ENCODE assay signal across 12 mouse cellular contexts in the genomic region with DNA sequence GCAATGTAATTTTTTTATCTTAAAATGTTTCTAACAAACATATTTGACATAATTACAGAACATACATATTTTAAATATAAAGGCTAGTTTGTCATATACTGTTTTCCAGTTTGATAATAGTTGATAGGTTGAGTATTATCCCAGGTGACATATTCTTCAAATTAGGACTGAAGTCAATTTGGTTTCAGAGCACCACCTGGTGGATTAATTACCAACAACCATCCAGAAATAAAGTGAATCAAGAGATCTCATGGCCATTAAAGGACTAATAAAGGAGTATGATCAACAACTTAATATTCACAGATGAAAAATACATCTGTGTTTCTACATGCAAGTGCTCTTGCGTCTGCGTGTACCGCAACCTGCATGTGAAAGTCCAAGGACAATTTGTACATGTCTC. TPM values are rescaled to one million over a fixed set of nuclear protein-coding genes. Genes with fewer than 3 reads are reported as not detected.
DNase-seq lines count a peak whose midpoint lies in the region; ATAC-seq and TF ChIP-seq lines count a peak whose summit lies in the region.
"Had no signal": no experiment of that assay in that cellular context is flagged by ENCODE, and none has a peak within 500 bp of the region (broad histone marks: within the 10 kb centered on the region; RNA-seq: fewer than 3 reads in every experiment).

No protein-coding gene starts in this region.

- no peaks in the 10 kb centered on the region for H3K79me2 ChIP-seq in heart, adult 2 months (replicated peaks; ENCODE audit: control insufficient read depth, insufficient read depth, low read length)
- H3K79me2 ChIP-seq in liver, adult 2 months (ENCODE audit: control insufficient read depth, insufficient read depth, low read length): no peaks in the 10 kb centered on the region

- ATAC-seq in liver, embryonic 11.5 days (replicated peaks; ENCODE audit: low FRiP score): no peak
- no peak for ATAC-seq in activated CD4-positive, CD25-positive, alpha-beta regulatory T cell, adult 4 months

- peak; percentile 70 for TF ChIP-seq CTCF in heart, adult 2 months (IDR thresholded peaks at IDR 0.05)
- TF ChIP-seq CTCF in liver, adult 2 months (IDR thresholded peaks at IDR 0.05; ENCODE audit: low read depth, low read length): peak; percentile 48; the same call in 1 of the 2 replicates

- no peak for TF ChIP-seq EP300 in heart, adult 2 months (IDR thresholded peaks at IDR 0.05; ENCODE audit: insufficient read depth, low read depth, low read length)

- 81% methylated on average over 3 of the region's 3 CpGs for WGBS in heart, adult 2 months
- 78% methylated on average over 3 of the region's 3 CpGs for WGBS in liver, adult 2 months
- 91% methylated on average over 3 of the region's 3 CpGs for WGBS in liver, embryonic 11.5 days

- no peak overlapping the region for H3K9ac ChIP-seq in heart, adult 2 months (ENCODE audit: low read depth, low read length)
- no peak overlapping the region for H3K9ac ChIP-seq in liver, adult 2 months (ENCODE audit: low read depth, low read length)
- no peak overlapping the region for H3K9ac ChIP-seq in liver, embryonic 11.5 days (ENCODE audit: low read depth, low read length)
- H3K9ac ChIP-seq: hindbrain, embryonic 15.5 days; neural tube, embryonic 12.5 days had no signal

- DNase-seq in heart, adult 2 months: no peak
- no peak for DNase-seq in heart, postnatal 36 days
- peak; percentile 32 for DNase-seq in liver, adult 2 months (ENCODE audit: extremely low read depth, low read depth, low spot score)
- DNase-seq in liver, embryonic 11.5 days (ENCODE audit: low spot score): no peak
- peak; percentile 9 for DNase-seq in ZHBTc4 (ENCODE audit: low read depth, low spot score)
- DNase-seq in retina, postnatal 1 day: peak; percentile 25
- DNase-seq: gastrocnemius, postnatal 36 days had no signal

- H3K27ac ChIP-seq in heart, adult 2 months: no peak overlapping the region
- no peak overlapping the region for H3K27ac ChIP-seq in liver, adult 2 months (replicated peaks; ENCODE audit: insufficient read depth, low read depth, low read length)
- H3K27ac ChIP-seq in liver, embryonic 11.5 days (ENCODE audit: low read depth, low read length): no peak overlapping the region
- H3K27ac ChIP-seq: hindbrain, embryonic 15.5 days; neural tube, embryonic 12.5 days had no signal

- no peaks in the 10 kb centered on the region for H3K9me3 ChIP-seq in liver, embryonic 11.5 days (ENCODE audit: control insufficient read depth, low read length)
- H3K9me3 ChIP-seq: hindbrain, embryonic 15.5 days; neural tube, embryonic 12.5 days had no signal

- no peaks in the 10 kb centered on the region for H3K36me3 ChIP-seq in heart, adult 2 months (ENCODE audit: control insufficient read depth, insufficient read depth, low read length)
- no peaks in the 10 kb centered on the region for H3K36me3 ChIP-seq in liver, adult 2 months (ENCODE audit: control insufficient read depth, insufficient read depth, low read length)
- H3K36me3 ChIP-seq in liver, embryonic 11.5 days (ENCODE audit: control insufficient read depth, insufficient read depth, low read length): no peaks in the 10 kb centered on the region
- H3K36me3 ChIP-seq: hindbrain, embryonic 15.5 days; neural tube, embryonic 12.5 days had no signal

- no peaks in the 10 kb centered on the region for H3K4me1 ChIP-seq in heart, adult 2 months (ENCODE audit: control insufficient read depth, insufficient read depth, low read length)
- no peaks in the 10 kb centered on the region for H3K4me1 ChIP-seq in liver, adult 2 months (ENCODE audit: control insufficient read depth, insufficient read depth, low read length)
- H3K4me1 ChIP-seq in liver, embryonic 11.5 days (replicated peaks; ENCODE audit: control insufficient read depth, insufficient read depth, low read length): no peaks in the 10 kb centered on the region
- H3K4me1 ChIP-seq: hindbrain, embryonic 15.5 days; neural tube, embryonic 12.5 days had no signal

- no peak overlapping the region for H3K4me2 ChIP-seq in liver, embryonic 11.5 days
- H3K4me2 ChIP-seq: hindbrain, embryonic 15.5 days; neural tube, embryonic 12.5 days had no signal

- TF ChIP-seq POLR2A in heart, adult 2 months (IDR thresholded peaks at IDR 0.05; ENCODE audit: insufficient read depth, low read depth, low read length): no peak
- TF ChIP-seq POLR2A in liver, adult 2 months (IDR thresholded peaks at IDR 0.05; ENCODE audit: extremely low read depth, insufficient read depth, low read length): no peak

- H3K4me3 ChIP-seq in heart, adult 2 months: no peak overlapping the region
- no peak overlapping the region for H3K4me3 ChIP-seq in liver, adult 2 months (ENCODE audit: insufficient read depth, low read depth, low read length)
- H3K4me3 ChIP-seq in liver, embryonic 11.5 days (ENCODE audit: low read depth, low read length): no peak overlapping the region
- H3K4me3 ChIP-seq: erythroblast, embryonic 14.5 days; hindbrain, embryonic 15.5 days; neural tube, embryonic 12.5 days had no signal

- intact Hi-C loops in heart, adult 2 months (cut with DNase I): loop anchor here (2.0 to 10.0 kb wide), 2 partner anchors 269 to 551 kb away; a partner anchor contains a TSS
- intact Hi-C loops in heart, postnatal 36 days (cut with DNase I): loop anchor here (2.0 to 10.0 kb wide), 3 partner anchors 292 to 551 kb away; no protein-coding TSS in a partner anchor

- no peaks in the 10 kb centered on the region for H3K27me3 ChIP-seq in heart, adult 2 months (ENCODE audit: control insufficient read depth, insufficient read depth, low read length)
- no peaks in the 10 kb centered on the region; the same call in 1 of the 2 replicates for H3K27me3 ChIP-seq in liver, adult 2 months (ENCODE audit: control insufficient read depth, insufficient read depth, low read length)
- H3K27me3 ChIP-seq in liver, embryonic 11.5 days (replicated peaks; ENCODE audit: control insufficient read depth, insufficient read depth, low read length): no peaks in the 10 kb centered on the region
- H3K27me3 ChIP-seq: hindbrain, embryonic 15.5 days; neural tube, embryonic 12.5 days had no signal

RNA-seq across cellular contexts. Expression of a gene that starts 50.3 kb away (rescaled TPM):
- not detected for total RNA-seq in heart, adult 2 months (2021)
- not detected in 2 replicates for polyA plus RNA-seq in heart, adult 2 months (2012; rRNA removed)
- not detected for total RNA-seq in heart, postnatal 36 days (2021)
- total RNA-seq in liver, adult 2 months (2014; rRNA removed): not detected in 2 replicates
- polyA plus RNA-seq in liver, adult 2 months (2012; rRNA removed): not detected in 2 replicates
- not detected in 2 replicates for polyA plus RNA-seq in liver, embryonic 11.5 days (2014; fragmentation: Nextera tagmentation; extraction: Ambion mirVana)
- not detected for polyA plus RNA-seq in activated CD4-positive, CD25-positive, alpha-beta regulatory T cell, adult 4 months (2017; shearing (Covaris generic))
- total RNA-seq: gastrocnemius, postnatal 36 days; left cerebral cortex, adult 8-10 months had no signal
- polyA plus RNA-seq: erythroblast, embryonic 14.5 days had no signal

Comparison
In these comparisons a context has a peak if more than half of its experiments do, and no peak if none do; other contexts are left out.
1. DNase-seq: peak in liver, adult 2 months (single experiment), ZHBTc4 (single experiment) and retina, postnatal 1 day (single experiment); none in heart, adult 2 months (0 of 2), heart, postnatal 36 days (0 of 2) and liver, embryonic 11.5 days (single experiment).